Mouse (Mus musculus) stomach, postnatal 0 days (tissue): ENCODE measurements at regions not wholly inside any gene's neighbourhood (a gene's known extent, or its start where the extent isn't known, plus 50 kb on each side); places are given as distances from the start of the nearest gene placed in this dataset.

Experiments used
- CTCF ChIP-seq: IDR thresholded peaks from 2 replicates; pipeline ENCODE4 v1.5.1; 2016; ENCODE audit warnings: antibody characterized with exemption, low read depth, mild to moderate bottlenecking, moderate library complexity
- EP300 ChIP-seq: optimal IDR thresholded peaks from 2 replicates; pipeline ENCODE3; 2016; ENCODE audit warnings: antibody characterized with exemption

- TF ChIP-seq EP300 (no peak), CTCF (no peak)
These were observed 510.9 kb upstream of the Nrsn1 start for GRCm38 (mm10) chr13:25781161-25781560.
